Mouse (Mus musculus) retina, adult 2 months (tissue): ENCODE measurements at regions not wholly inside any gene's neighbourhood (a gene's known extent, or its start where the extent isn't known, plus 50 kb on each side); places are given as distances from the start of the nearest gene placed in this dataset.
"Not testable (repeated sequence)": the region's sequence is repeated elsewhere in the genome, so short reads cannot be mapped to it uniquely, and the experiment has no call there.

ENCODE experiments used
- DNase-seq: peaks from one replicate; pipeline ENCODE4 v3.0.0-alpha.2; 2012; ENCODE audit warnings: low read depth, low spot score

GRCm38 (mm10) chr3:18295921-18296320 is 347.7 kb downstream of the Cypt12 start:
- DNase-seq: no peak

- no peak for DNase-seq
These were observed 350.5 kb downstream of the Cypt12 start for GRCm38 (mm10) chr3:18298699-18299098.

DNA sequence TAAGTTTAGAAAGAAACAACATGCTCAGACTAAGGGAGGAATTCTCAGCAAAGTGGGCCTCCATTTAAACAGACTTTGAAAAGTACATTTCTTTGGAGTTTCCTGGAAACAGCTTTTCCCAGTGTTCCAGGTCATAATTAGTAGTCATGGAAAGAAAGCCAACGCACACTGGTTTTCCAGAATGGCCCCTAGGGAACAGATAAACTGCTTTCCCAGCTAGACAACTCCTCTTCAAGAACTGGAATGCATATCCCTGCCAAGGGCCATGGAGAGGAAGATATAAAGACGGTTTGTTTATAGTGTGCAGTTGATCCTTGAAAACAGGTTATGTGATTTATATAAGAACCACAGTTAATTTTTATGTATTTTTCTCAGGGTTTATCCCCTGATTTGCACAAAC is 351.3 kb downstream of the Cypt12 start:
- no peak for DNase-seq

DNA sequence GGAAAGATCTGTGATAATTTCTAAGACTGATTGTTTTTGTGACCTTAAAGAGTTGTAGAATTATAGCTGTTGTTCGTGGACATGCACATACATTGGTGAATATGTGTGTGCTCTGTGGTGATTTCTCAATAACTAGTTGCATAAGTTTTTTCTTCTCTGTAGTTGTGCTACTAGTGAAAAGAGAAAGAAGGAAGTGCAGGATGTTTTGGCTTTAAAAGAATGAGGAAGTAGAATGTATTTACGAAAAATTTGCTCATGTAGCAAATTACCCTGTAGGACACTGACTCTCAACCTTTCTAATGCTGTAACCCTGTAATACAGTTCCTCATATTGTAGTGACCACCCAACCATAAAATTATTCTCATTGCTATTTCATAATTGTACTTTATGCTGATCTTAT is 371.2 kb downstream of the Cypt12 start:
- no peak for DNase-seq

DNA sequence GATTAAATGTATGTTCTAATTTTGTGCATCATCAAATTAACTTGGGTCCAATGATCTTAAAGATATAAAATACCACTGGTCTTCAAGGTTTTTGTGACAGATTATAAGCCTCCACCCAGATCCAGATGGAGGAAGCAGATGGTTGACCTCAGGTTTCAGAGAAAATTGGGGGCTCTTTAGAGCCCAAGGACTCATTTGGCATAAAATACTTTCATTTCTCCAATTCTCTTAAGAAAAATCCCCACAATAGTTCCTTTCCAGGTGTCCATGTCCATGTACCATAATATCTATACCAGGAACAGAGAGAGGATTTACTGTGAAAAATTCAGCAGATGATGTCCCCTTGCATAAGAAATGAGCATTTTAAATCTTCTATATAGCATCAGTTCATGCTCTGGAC is 385.0 kb downstream of the Cypt12 start:
- DNase-seq: no peak

DNA sequence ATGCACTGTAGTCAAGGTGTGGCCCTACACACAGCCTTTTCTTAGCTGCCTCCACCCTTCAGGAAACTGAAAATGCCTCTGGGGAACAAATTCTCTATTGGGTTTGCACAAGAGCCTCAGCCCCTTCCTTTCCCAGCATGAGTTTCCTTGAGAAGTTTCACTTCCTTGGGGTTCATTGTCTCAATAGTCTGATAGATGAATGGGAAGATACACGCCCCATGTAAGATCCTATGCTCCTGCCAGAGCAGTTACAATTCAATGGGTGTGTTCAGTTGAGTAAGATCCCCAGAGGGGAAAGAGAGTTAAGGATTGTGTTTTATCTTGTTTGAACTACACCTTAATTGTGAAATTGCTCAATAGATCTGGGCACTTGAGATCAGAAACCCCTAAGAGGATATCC is 391.0 kb downstream of the Cypt12 start:
- DNase-seq: no peak

GRCm38 (mm10) chr3:18341757-18342156 is 393.5 kb downstream of the Cypt12 start:
- no peak for DNase-seq

- DNase-seq: no peak
These were observed 430.1 kb downstream of the Cypt12 start for GRCm38 (mm10) chr3:18378014-18379005.

DNA sequence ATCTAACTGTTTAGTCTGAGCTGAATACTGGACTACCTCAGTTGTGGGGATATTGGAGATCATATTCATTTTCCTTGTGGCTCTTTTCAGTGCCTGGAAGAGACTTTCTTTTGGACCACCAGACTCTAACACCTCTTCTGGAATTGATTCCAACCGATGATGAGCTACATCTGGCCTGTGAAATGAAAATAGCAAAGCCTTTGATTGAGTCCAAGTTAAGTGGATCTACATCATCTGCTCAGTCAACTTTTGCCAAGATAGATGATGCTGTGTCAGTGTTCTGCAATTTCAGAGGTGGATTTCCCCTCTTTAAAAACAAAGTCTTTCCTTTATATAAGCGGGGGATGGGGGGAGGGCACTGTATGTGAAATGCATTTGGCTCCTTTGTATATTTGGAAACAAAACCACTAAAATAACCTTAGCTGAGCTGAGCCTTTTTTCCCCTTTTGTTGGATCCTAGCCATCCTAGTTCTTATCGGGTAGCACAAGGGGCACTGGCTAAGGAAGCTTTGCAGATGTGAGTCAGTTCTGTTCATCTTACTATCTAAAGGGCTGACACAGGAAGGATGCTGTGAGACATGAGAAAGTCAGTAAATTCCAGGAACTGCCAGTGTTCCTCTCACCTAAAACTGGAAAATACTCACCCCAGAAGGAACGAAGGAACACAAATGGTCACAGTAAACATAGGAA is 473.8 kb downstream of the Cypt12 start:
- DNase-seq: no peak

- no peak for DNase-seq
These were observed 480.7 kb downstream of the Cypt12 start for GRCm38 (mm10) chr3:18428908-18429307.

DNA sequence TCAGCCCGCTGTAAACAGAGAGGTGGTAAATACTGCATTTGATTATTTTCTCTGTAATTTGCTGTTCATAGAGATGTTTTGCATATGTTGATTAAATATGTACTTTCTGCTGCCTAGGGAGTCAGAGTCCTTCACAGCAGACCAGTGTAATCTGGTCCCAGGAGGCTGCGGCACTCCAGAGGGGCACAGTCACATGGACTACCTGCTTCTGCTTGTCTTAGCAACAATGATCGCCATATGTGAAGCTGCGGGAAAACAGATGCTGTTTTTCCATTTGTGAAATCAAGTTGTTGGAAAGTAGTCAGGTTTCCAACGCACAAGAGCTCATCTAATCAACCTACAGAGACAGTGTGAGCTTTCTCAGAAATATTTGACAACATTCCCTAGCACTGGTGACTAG is 490.6 kb downstream of the Cypt12 start:
- DNase-seq: no peak

GRCm38 (mm10) chr3:18452197-18452933 is 504.2 kb downstream of the Cypt12 start:
- no peak for DNase-seq

DNA sequence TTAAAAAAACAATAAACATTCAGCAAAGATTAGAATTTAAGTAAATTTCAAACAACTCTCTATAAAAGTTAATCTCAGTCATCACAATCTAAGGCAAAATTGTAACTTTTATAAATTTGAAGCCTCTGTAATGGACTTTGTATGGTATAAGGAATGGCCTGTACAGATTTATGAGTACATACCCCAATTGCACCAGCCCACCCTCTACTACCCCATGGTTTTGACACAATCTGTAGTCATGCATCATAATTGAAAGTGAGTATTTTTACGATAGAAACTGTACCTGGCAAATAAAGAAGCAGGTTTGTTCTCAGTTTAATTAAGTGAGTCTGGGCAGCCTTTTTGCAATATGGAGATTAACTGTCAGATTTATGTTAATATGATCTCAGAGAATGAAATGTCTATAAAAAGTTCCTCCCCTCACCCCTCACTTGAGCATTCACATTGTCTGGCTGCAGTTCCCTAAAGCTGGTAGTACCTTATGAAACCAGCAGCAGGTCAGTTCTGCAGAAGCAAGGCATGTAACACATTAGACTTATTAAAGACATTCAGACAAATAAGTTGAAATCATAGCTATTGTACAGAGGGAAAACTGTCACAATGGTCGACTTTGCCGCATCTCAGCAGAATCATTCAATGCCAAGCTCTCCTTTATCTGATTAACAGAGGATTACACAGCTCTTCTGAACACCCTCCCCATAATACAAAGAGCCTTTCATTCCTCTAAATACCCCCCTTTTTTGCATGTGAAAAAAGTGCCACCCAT is 505.2 kb downstream of the Cypt12 start:
- DNase-seq: no peak

GRCm38 (mm10) chr3:18453986-18454291 is 505.7 kb downstream of the Cypt12 start:
- DNase-seq: no peak

DNA sequence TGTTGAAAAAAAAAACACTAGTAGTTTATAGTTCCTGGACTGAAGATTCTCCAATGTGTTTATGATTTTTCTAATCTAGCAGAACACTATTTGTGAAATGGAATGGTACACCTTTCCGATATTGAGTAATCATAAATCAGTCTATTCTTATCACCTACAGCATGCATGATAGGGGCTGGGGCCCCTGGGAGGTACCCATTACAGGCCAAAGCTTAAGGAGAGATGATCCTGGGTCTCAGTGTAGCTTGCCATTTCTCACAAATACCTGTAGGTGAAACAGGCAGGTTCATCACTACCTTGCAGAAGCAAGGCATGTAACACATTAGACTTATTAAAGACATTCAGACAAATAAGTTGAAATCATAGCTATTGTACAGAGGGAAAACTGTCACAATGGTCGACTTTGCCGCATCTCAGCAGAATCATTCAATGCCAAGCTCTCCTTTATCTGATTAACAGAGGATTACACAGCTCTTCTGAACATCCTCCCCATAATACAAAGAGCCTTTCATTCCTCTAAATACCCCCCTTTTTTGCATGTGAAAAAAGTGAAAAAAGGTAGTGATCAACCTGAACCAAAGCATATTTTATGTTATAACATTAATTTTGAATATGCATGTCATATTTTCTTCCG is 506.5 kb downstream of the Cypt12 start:
- DNase-seq: not testable (repeated sequence)

- DNase-seq: no peak
These were observed 508.0 kb downstream of the Cypt12 start for GRCm38 (mm10) chr3:18456033-18456690.

- DNase-seq: no peak
These were observed 512.1 kb downstream of the Cypt12 start for GRCm38 (mm10) chr3:18460267-18460666.

GRCm38 (mm10) chr3:18471846-18472245 is 523.6 kb downstream of the Cypt12 start:
- DNase-seq: no peak

DNA sequence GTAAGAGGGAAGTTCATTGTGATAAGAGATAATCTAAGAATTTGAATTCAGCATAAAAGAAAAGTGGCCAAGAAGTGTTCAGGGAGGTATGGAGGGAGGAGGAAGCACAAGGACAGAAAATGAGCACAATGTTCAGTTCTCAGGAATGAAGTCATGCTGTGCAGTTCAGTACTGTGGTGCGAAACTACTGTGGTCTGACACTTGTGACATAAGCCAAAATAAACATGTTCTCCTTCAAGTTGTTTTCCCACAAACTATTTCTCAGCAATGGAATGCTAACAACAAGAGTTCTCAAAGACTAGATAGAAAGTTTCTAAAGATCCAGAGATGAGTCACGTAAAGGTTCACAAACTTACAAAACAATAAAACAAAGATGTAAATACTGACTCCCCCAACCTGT is 531.3 kb downstream of the Cypt12 start:
- DNase-seq: no peak

DNA sequence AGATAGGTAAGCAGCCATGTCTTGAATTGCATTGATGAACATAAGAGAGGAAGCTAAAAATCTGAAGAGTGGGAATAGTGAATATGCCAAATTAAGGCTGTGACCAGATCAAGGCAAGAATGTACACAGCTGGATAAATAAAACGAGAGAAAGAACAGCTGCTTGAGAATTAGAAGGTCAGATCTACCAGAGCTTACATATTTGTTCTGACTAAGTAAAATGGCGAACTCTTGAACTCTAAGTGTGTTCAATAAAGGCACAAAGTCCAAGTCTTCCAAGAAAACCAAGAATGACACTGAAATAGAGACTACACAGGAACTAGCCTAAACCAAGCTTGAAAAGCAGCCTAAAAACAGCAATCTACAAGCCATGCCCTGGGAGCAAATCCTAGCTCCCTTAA is 533.8 kb downstream of the Cypt12 start:
- no peak for DNase-seq

DNA sequence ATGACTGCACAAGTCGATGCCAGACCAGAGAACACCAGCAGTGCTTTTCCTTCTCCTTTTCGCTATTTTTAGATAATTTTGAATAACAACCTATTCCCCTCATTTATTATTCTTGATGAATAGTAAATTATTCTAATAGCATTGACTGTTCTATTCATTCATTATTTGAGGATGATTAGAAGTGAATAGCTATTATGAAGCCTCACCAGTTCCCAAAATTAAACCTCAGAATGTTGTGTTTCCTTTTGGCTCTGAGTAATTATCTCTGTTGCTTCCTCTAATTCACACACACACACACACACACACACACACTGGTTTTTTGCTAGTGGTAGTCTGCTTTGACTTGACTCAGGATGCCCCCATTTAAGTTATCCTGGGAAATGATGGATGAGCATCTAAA is 540.7 kb downstream of the Cypt12 start:
- DNase-seq: no peak
